Mouse (Mus musculus): ENCODE measurements around the gene Ggct. TPM values are rescaled to one million over a fixed set of nuclear protein-coding genes. Genes with fewer than 3 reads are reported as not detected.

Gene Ggct
- total and polyA plus RNA-seq, 2 experiments from 2014 or later, result 0.11 to 7.0 TPM

- no peaks in the 10 kb centered on the region for H3K9me3 ChIP-seq (replicated peaks; ENCODE audit: control insufficient read depth, low read length)
- no peaks in the 10 kb centered on the region for H3K36me3 ChIP-seq (replicated peaks; ENCODE audit: control insufficient read depth, insufficient read depth, low read length)
- peak overlapping the region; percentile 22; the same call in 1 of the 2 replicates for H3K27ac ChIP-seq (ENCODE audit: low read depth)
- no peak overlapping the region for H3K4me3 ChIP-seq (ENCODE audit: low read depth, low read length)
- H3K9ac ChIP-seq (replicated peaks; ENCODE audit: low read depth, low read length), result no peak overlapping the region
- DNase-seq (ENCODE audit: low spot score) (no peak), ATAC-seq (ENCODE audit: insufficient read depth, low read depth) (no peak)
- 53% methylated on average over 9 of the region's 9 CpGs for WGBS
- no peak for TF ChIP-seq CTCF (IDR thresholded peaks at IDR 0.05; ENCODE audit: low read depth)
- no peak for TF ChIP-seq EP300 (IDR thresholded peaks at IDR 0.05; ENCODE audit: low read depth)
- no peak overlapping the region for H3K4me2 ChIP-seq (ENCODE audit: low read depth, low read length)
- 0 out of 2 replicates have a peak, but pooled peaks cover 5% of the 10 kb centered on the region for H3K4me1 ChIP-seq (ENCODE audit: control insufficient read depth, insufficient read depth)
- H3K27me3 ChIP-seq (ENCODE audit: control insufficient read depth, insufficient read depth, low read length), result no peaks in the 10 kb centered on the region
Observed at GRCm38 (mm10) chr6:54970506-54970905, 22.2 kb downstream of the Ggct start.

- H3K9me3 ChIP-seq (replicated peaks; ENCODE audit: control insufficient read depth, low read length), result no peaks in the 10 kb centered on the region
Observed at GRCm38 (mm10) chr6:54969801-54970200, 22.9 kb downstream of the Ggct start.

GRCm38 (mm10) chr6:54967591-54967990 lies 25.2 kb downstream of the Ggct start:
- Histone ChIP-seq H3K4me2 (ENCODE audit: low read depth, low read length) (no peak overlapping the region), H3K4me3 (ENCODE audit: low read depth, low read length) (no peak overlapping the region), H3K9ac (replicated peaks; ENCODE audit: low read depth, low read length) (no peak overlapping the region), H3K36me3 (replicated peaks; ENCODE audit: control insufficient read depth, insufficient read depth, low read length) (no peaks in the 10 kb centered on the region), H3K9me3 (replicated peaks; ENCODE audit: control insufficient read depth, low read length) (no peaks in the 10 kb centered on the region), H3K27me3 (ENCODE audit: control insufficient read depth, insufficient read depth, low read length) (no peaks in the 10 kb centered on the region), H3K27ac (ENCODE audit: low read depth) (no peak overlapping the region), H3K4me1 (ENCODE audit: control insufficient read depth, insufficient read depth) (no peaks in the 10 kb centered on the region)
- ATAC-seq (ENCODE audit: insufficient read depth, low read depth) (no peak), DNase-seq (ENCODE audit: low spot score) (no peak)
- WGBS, result 46% methylated on average over 10 of the region's 10 CpGs
- TF ChIP-seq CTCF (IDR thresholded peaks at IDR 0.05; ENCODE audit: low read depth) (no peak), EP300 (IDR thresholded peaks at IDR 0.05; ENCODE audit: low read depth) (no peak)

More at GRCm38 (mm10) chr6:54969801-54970200, 22.9 kb downstream of the Ggct start:
- Histone ChIP-seq H3K4me1 (ENCODE audit: control insufficient read depth, insufficient read depth) (0 out of 2 replicates have a peak, but pooled peaks cover 5% of the 10 kb centered on the region), H3K27me3 (ENCODE audit: control insufficient read depth, insufficient read depth, low read length) (no peaks in the 10 kb centered on the region), H3K27ac (ENCODE audit: low read depth) (no peak overlapping the region), H3K4me3 (ENCODE audit: low read depth, low read length) (no peak overlapping the region), H3K36me3 (replicated peaks; ENCODE audit: control insufficient read depth, insufficient read depth, low read length) (no peaks in the 10 kb centered on the region), H3K9ac (replicated peaks; ENCODE audit: low read depth, low read length) (no peak overlapping the region), H3K4me2 (ENCODE audit: low read depth, low read length) (no peak overlapping the region)
- ATAC-seq (ENCODE audit: insufficient read depth, low read depth) (no peak), DNase-seq (ENCODE audit: low spot score) (no peak)
- WGBS, result 65% methylated on average over 2 of the region's 2 CpGs
- TF ChIP-seq CTCF (IDR thresholded peaks at IDR 0.05; ENCODE audit: low read depth), result no peak
- no peak for TF ChIP-seq EP300 (IDR thresholded peaks at IDR 0.05; ENCODE audit: low read depth)

GRCm38 (mm10) chr6:54965234-54965633 lies 27.5 kb downstream of the Ggct start:
- DNase-seq (ENCODE audit: low spot score), result no peak

GRCm38 (mm10) chr6:54964755-54965154 lies 28.0 kb downstream of the Ggct start:
- no peaks in the 10 kb centered on the region for H3K9me3 ChIP-seq (replicated peaks; ENCODE audit: control insufficient read depth, low read length)
- no peak overlapping the region for H3K9ac ChIP-seq (replicated peaks; ENCODE audit: low read depth, low read length)
- no peaks in the 10 kb centered on the region for H3K27me3 ChIP-seq (ENCODE audit: control insufficient read depth, insufficient read depth, low read length)
- WGBS, result 52% methylated on average over 1 of the region's 1 CpGs
- TF ChIP-seq EP300 (IDR thresholded peaks at IDR 0.05; ENCODE audit: low read depth) (no peak), CTCF (IDR thresholded peaks at IDR 0.05; ENCODE audit: low read depth) (no peak)
- no peaks in the 10 kb centered on the region for H3K4me1 ChIP-seq (ENCODE audit: control insufficient read depth, insufficient read depth)
- H3K4me2 ChIP-seq (ENCODE audit: low read depth, low read length), result no peak overlapping the region
- DNase-seq (ENCODE audit: low spot score), result no peak
- H3K36me3 ChIP-seq (replicated peaks; ENCODE audit: control insufficient read depth, insufficient read depth, low read length), result no peaks in the 10 kb centered on the region
- H3K4me3 ChIP-seq (ENCODE audit: low read depth, low read length), result no peak overlapping the region
- no peak for ATAC-seq (ENCODE audit: insufficient read depth, low read depth)
- no peak overlapping the region for H3K27ac ChIP-seq (ENCODE audit: low read depth)

More at GRCm38 (mm10) chr6:54965234-54965633, 27.5 kb downstream of the Ggct start:
- no peaks in the 10 kb centered on the region for H3K36me3 ChIP-seq (replicated peaks; ENCODE audit: control insufficient read depth, insufficient read depth, low read length)
- no peaks in the 10 kb centered on the region for H3K27me3 ChIP-seq (ENCODE audit: control insufficient read depth, insufficient read depth, low read length)
- ATAC-seq (ENCODE audit: insufficient read depth, low read depth), result no peak
- no peak overlapping the region for H3K4me3 ChIP-seq (ENCODE audit: low read depth, low read length)
- no peaks in the 10 kb centered on the region for H3K4me1 ChIP-seq (ENCODE audit: control insufficient read depth, insufficient read depth)
- 44% methylated on average over 5 of the region's 5 CpGs for WGBS
- no peak overlapping the region for H3K4me2 ChIP-seq (ENCODE audit: low read depth, low read length)
- H3K9ac ChIP-seq (replicated peaks; ENCODE audit: low read depth, low read length), result no peak overlapping the region
- no peak for TF ChIP-seq CTCF (IDR thresholded peaks at IDR 0.05; ENCODE audit: low read depth)
- TF ChIP-seq EP300 (IDR thresholded peaks at IDR 0.05; ENCODE audit: low read depth), result no peak
- no peaks in the 10 kb centered on the region for H3K9me3 ChIP-seq (replicated peaks; ENCODE audit: control insufficient read depth, low read length)
- no peak overlapping the region for H3K27ac ChIP-seq (ENCODE audit: low read depth)

GRCm38 (mm10) chr6:54963599-54963998 lies 29.2 kb downstream of the Ggct start:
- no peak overlapping the region for H3K4me3 ChIP-seq (ENCODE audit: low read depth, low read length)
- TF ChIP-seq EP300 (IDR thresholded peaks at IDR 0.05; ENCODE audit: low read depth) (no peak), CTCF (IDR thresholded peaks at IDR 0.05; ENCODE audit: low read depth) (no peak)
- no peaks in the 10 kb centered on the region for H3K27me3 ChIP-seq (ENCODE audit: control insufficient read depth, insufficient read depth, low read length)
- H3K4me2 ChIP-seq (ENCODE audit: low read depth, low read length), result no peak overlapping the region
- H3K36me3 ChIP-seq (replicated peaks; ENCODE audit: control insufficient read depth, insufficient read depth, low read length), result no peaks in the 10 kb centered on the region
- no peaks in the 10 kb centered on the region for H3K9me3 ChIP-seq (replicated peaks; ENCODE audit: control insufficient read depth, low read length)
- H3K4me1 ChIP-seq (ENCODE audit: control insufficient read depth, insufficient read depth), result no peaks in the 10 kb centered on the region
- H3K9ac ChIP-seq (replicated peaks; ENCODE audit: low read depth, low read length), result no peak overlapping the region
- no peak for DNase-seq (ENCODE audit: low spot score)
- ATAC-seq (ENCODE audit: insufficient read depth, low read depth), result no peak
- H3K27ac ChIP-seq (ENCODE audit: low read depth), result no peak overlapping the region
- WGBS, result 78% methylated on average over 2 of the region's 2 CpGs

All from heart, postnatal 0 days (tissue).